21 mouse cellular contexts compared by ENCODE assay signal in the genomic region with DNA sequence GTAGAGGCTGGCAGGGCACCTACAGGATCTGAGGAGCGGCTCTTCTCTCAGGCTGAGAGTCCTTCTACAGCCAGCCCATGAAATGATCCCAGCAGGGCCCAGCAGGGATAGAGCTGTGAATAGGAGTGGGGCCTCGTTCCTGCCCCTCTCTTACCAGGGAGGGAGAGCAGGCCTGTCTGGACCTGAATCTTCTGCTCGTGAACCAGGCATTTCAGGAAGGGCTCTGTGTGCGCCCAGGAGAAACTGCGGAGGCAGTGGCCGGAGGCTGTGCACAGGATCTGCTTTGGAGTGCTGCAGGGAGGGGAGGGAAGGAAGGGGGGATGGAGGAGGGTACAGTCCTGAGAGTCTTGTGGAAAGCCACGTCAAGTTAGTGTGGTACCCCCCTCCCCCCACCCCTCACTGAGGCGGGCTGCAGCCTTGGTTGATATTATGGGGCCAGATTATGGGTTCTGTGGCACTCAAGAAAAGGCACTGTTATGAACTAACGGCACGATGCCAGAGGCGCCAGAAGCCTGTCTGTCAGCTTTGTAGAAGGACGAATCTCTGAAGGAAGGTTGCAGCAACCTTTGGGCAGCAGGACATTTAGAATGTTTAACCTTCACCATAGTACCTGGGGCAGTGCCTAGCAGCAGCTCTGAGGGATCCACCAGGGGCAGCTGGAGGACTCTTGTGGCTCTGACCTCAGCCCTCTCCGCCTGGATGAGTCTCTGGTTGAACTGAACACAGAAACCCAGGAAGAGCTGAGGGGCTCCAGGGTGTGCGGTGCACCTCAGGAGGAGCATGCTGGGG. TPM values are rescaled to one million over a fixed set of nuclear protein-coding genes. Genes with fewer than 3 reads are reported as not detected.
DNase-seq lines count a peak whose midpoint lies in the region; ATAC-seq lines count a peak whose summit lies in the region.
"Had no signal": no experiment of that assay in that cellular context is flagged by ENCODE, and none has a peak within 500 bp of the region (broad histone marks: within the 10 kb centered on the region; RNA-seq: fewer than 3 reads in every experiment).

No protein-coding gene starts in this region.

- H3K9ac ChIP-seq in hindbrain, embryonic 13.5 days = 0 out of 2 replicates have a peak overlapping the region, but pooled peaks have one; percentile 9
- H3K9ac ChIP-seq: heart, embryonic 15.5 days; neural tube, embryonic 13.5 days had no signal

- H3K4me3 ChIP-seq in hindbrain, embryonic 13.5 days = no peak overlapping the region
- H3K4me3 ChIP-seq in hindbrain, embryonic 10.5 days = no peak overlapping the region
- H3K4me3 ChIP-seq: gastrocnemius, adult 2 months; heart, embryonic 15.5 days; neural tube, embryonic 13.5 days had no signal

- intact Hi-C loops in left cerebral cortex, postnatal 36 days (cut with DNase I) = no loop called here

- WGBS in hindbrain, embryonic 13.5 days = 83% methylated on average over 14 of the region's 14 CpGs
- 79% methylated on average over 14 of the region's 14 CpGs for WGBS in hindbrain, embryonic 10.5 days

- H3K4me2 ChIP-seq in hindbrain, embryonic 13.5 days = no peak overlapping the region
- H3K4me2 ChIP-seq: heart, embryonic 15.5 days; neural tube, embryonic 13.5 days had no signal

- no peaks in the 10 kb centered on the region for H3K9me3 ChIP-seq in hindbrain, embryonic 13.5 days
- no peaks in the 10 kb centered on the region for H3K9me3 ChIP-seq in hindbrain, embryonic 10.5 days
- H3K9me3 ChIP-seq: heart, embryonic 15.5 days; neural tube, embryonic 13.5 days had no signal

- no peak overlapping the region for H3K27ac ChIP-seq in hindbrain, embryonic 13.5 days
- no peak overlapping the region for H3K27ac ChIP-seq in hindbrain, embryonic 10.5 days
- H3K27ac ChIP-seq: gastrocnemius, adult 2 months; heart, embryonic 15.5 days; hindbrain, postnatal 0 days; neural tube, embryonic 13.5 days had no signal

- peaks cover 11% of the 10 kb centered on the region for H3K4me1 ChIP-seq in hindbrain, embryonic 13.5 days (replicated peaks)
- peaks cover 10% of the 10 kb centered on the region for H3K4me1 ChIP-seq in hindbrain, embryonic 10.5 days (replicated peaks)

- peaks cover 77% of the 10 kb centered on the region for H3K36me3 ChIP-seq in hindbrain, embryonic 13.5 days
- peaks cover 87% of the 10 kb centered on the region for H3K36me3 ChIP-seq in hindbrain, embryonic 10.5 days

- 0 out of 2 replicates have a peak, but pooled peaks cover 3% of the 10 kb centered on the region for H3K27me3 ChIP-seq in hindbrain, embryonic 13.5 days
- H3K27me3 ChIP-seq in hindbrain, embryonic 10.5 days (ENCODE audit: insufficient read depth, poor library complexity, severe bottlenecking) = peaks cover 8% of the 10 kb centered on the region; the same call in 1 of the 2 replicates
- H3K27me3 ChIP-seq: heart, embryonic 15.5 days; neural tube, embryonic 13.5 days had no signal

- ATAC-seq in hindbrain, embryonic 13.5 days (ENCODE audit: low FRiP score) = no peak
- ATAC-seq: hindbrain, postnatal 0 days; intestine, postnatal 0 days had no signal

- DNase-seq in hindbrain, embryonic 10.5 days (ENCODE audit: low spot score) = no peak
- DNase-seq in urinary bladder, adult 2 months (ENCODE audit: low spot score) = peak; percentile 14
- DNase-seq in urinary bladder, postnatal 14 days (ENCODE audit: low spot score) = no peak
- peak; percentile 52 to 83 for DNase-seq in kidney, postnatal 25 days
- no peak for DNase-seq in retina, postnatal 1 day
- DNase-seq in left cerebral cortex, postnatal 36 days (ENCODE audit: low spot score in 2 of 2) = no peak
- DNase-seq: cerebellum, adult 8-10 months; gastrocnemius, adult 2 months; heart, postnatal 4 days; layer of hippocampus, adult 9-11 months; lung, postnatal 10 days; midbrain, embryonic 14.5 days; right cerebral cortex, postnatal 25 days had no signal

RNA-seq across cellular contexts. Expression of gene Clba1, which starts 6.1 kb away (rescaled TPM):
- polyA plus RNA-seq in hindbrain, embryonic 13.5 days (2015; fragmentation: Nextera tagmentation; extraction: Ambion mirVana) = 20.0 and 21.9 TPM in 2 replicates
- polyA plus RNA-seq in hindbrain, embryonic 10.5 days (2016; fragmentation: Nextera tagmentation; extraction: Ambion mirVana) = 15.5 and 17.2 TPM in 2 replicates
- 4.5 and 5.3 TPM in 2 replicates for polyA plus RNA-seq in urinary bladder, adult 2 months (2012; rRNA removed)
- 10 to 100 TPM; 17.4 to 22.1 TPM for total RNA-seq in left cerebral cortex, postnatal 36 days (2021)

RNA-seq across cellular contexts. Expression of gene Ahnak2, which starts 12.4 kb away (rescaled TPM):
- polyA plus RNA-seq in hindbrain, embryonic 13.5 days (2015; fragmentation: Nextera tagmentation; extraction: Ambion mirVana) = 0.84 and 0.86 TPM in 2 replicates
- polyA plus RNA-seq in hindbrain, embryonic 10.5 days (2016; fragmentation: Nextera tagmentation; extraction: Ambion mirVana) = 0.16 and 0.37 TPM in 2 replicates
- 40.7 and 65.9 TPM in 2 replicates for polyA plus RNA-seq in urinary bladder, adult 2 months (2012; rRNA removed)
- 1 to 10 TPM; 6.1 to 6.8 TPM for total RNA-seq in left cerebral cortex, postnatal 36 days (2021)
- total RNA-seq: common myeloid progenitor, adult 5-6 weeks; granulocyte monocyte progenitor cell, adult 5-6 weeks had no signal

RNA-seq across cellular contexts. Expression of gene Cdca4, which starts 14.3 kb away (rescaled TPM):
- 55.3 and 60.5 TPM in 2 replicates for polyA plus RNA-seq in hindbrain, embryonic 13.5 days (2015; fragmentation: Nextera tagmentation; extraction: Ambion mirVana)
- polyA plus RNA-seq in hindbrain, embryonic 10.5 days (2016; fragmentation: Nextera tagmentation; extraction: Ambion mirVana) = 176 and 179 TPM in 2 replicates
- polyA plus RNA-seq in urinary bladder, adult 2 months (2012; rRNA removed) = 17.0 and 22.2 TPM in 2 replicates
- 10 to 100 TPM in 1 of 2 experiments, 1 to 10 TPM in 1; 9.2 to 10.9 TPM for total RNA-seq in left cerebral cortex, postnatal 36 days (2021)

RNA-seq across cellular contexts. Expression of gene Gpr132, which starts 53.2 kb away (rescaled TPM):
- not detected in 2 replicates for polyA plus RNA-seq in hindbrain, embryonic 13.5 days (2015; fragmentation: Nextera tagmentation; extraction: Ambion mirVana)
- polyA plus RNA-seq in hindbrain, embryonic 10.5 days (2016; fragmentation: Nextera tagmentation; extraction: Ambion mirVana) = 0.06 and 0.08 TPM in 2 replicates
- polyA plus RNA-seq in urinary bladder, adult 2 months (2012; rRNA removed) = 3.4 and 4.1 TPM in 2 replicates
- not detected for total RNA-seq in left cerebral cortex, postnatal 36 days (2021)
- polyA plus RNA-seq: neural tube, embryonic 13.5 days had no signal

RNA-seq across cellular contexts. Expression of gene Pld4, which starts 54.4 kb away (rescaled TPM):
- polyA plus RNA-seq in hindbrain, embryonic 13.5 days (2015; fragmentation: Nextera tagmentation; extraction: Ambion mirVana) = 6.4 and 7.0 TPM in 2 replicates
- 5.2 and 5.7 TPM in 2 replicates for polyA plus RNA-seq in hindbrain, embryonic 10.5 days (2016; fragmentation: Nextera tagmentation; extraction: Ambion mirVana)
- 38.7 and 38.8 TPM in 2 replicates for polyA plus RNA-seq in urinary bladder, adult 2 months (2012; rRNA removed)
- total RNA-seq in left cerebral cortex, postnatal 36 days (2021) = 10 to 100 TPM in 1 of 2 experiments, 1 to 10 TPM in 1; 9.3 to 10.3 TPM
- polyA plus RNA-seq: C2C12 had no signal

Comparison
In these comparisons a context has a peak if more than half of its experiments do, and no peak if none do; other contexts are left out.
1. DNase-seq: peak in urinary bladder, adult 2 months (single experiment) and kidney, postnatal 25 days (2 of 2); none in hindbrain, embryonic 10.5 days (single experiment), urinary bladder, postnatal 14 days (single experiment), retina, postnatal 1 day (single experiment) and left cerebral cortex, postnatal 36 days (0 of 2).
2. RNA of gene Ahnak2, which starts 12.4 kb away (polyA plus RNA-seq): 40.7 to 65.9 TPM in urinary bladder, adult 2 months; 0.84 to 0.86 TPM in hindbrain, embryonic 13.5 days and 0.16 to 0.37 TPM in hindbrain, embryonic 10.5 days; every median in the first group is over 10 times any median in the second.